Mouse (Mus musculus): ENCODE data around the gene Atp6v0c. TPM values are rescaled to one million over a fixed set of nuclear protein-coding genes. Genes with fewer than 3 reads are reported as not detected.

The Atp6v0c gene
- total RNA-seq, 1 experiment, result 129 TPM

DNA sequence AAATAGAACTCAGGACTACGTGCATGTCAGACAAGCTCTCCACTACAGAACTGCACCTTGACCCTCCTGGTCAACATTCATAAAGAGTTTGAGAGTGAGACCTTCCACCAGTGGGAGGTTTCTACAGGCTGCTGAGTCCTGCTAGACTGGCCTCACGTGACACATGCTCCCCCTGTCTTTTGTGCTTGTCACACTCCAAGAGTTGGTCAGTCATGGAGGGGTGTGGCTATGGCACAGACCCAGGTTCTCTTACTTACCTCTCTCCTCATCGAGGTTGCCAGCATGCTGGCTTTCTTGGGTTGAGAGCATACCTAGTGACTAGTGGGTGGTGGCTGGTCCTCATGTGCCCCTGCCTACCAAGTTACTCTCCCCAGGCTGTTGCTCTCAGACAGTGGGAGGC lies 15.0 kb downstream of the Atp6v0c start:
- in situ Hi-C loops (cut with MboI; ENCODE audit: low sequenced_read_pairs in 2 of 2, unreplicated experiment in 2 of 2), result no loop called here
- no peak for TF ChIP-seq CHD2 (IDR thresholded peaks at IDR 0.05; ENCODE audit: low read depth, low read length)
- no peak for TF ChIP-seq HCFC1 (IDR thresholded peaks at IDR 0.05; ENCODE audit: borderline replicate concordance, insufficient read depth, low read length)
- Histone ChIP-seq H3K4me3 (ENCODE audit: insufficient read depth in 1 of 2, low read depth in 1 of 2, low read length in 2 of 2, poor library complexity in 1 of 2, severe bottlenecking in 1 of 2) (no peak overlapping the region), H3K27ac (ENCODE audit: insufficient read depth, low read depth, low read length, poor library complexity, severe bottlenecking) (no peak overlapping the region), H3K9ac (ENCODE audit: insufficient read depth, low read depth, low read length, poor library complexity, severe bottlenecking) (no peak overlapping the region), H3K36me3 (ENCODE audit: control insufficient read depth, insufficient read depth, low read length, poor library complexity, severe bottlenecking) (peaks cover 22% of the 10 kb centered on the region; the same call in 1 of the 2 replicates), H3K4me1 (ENCODE audit: control insufficient read depth in 2 of 2, insufficient read depth in 2 of 2, low read length in 2 of 2, poor library complexity in 1 of 2) (peaks cover 2 to 12% of the 10 kb centered on the region in 2 experiments; a peak in 3 of 4 replicates), H3K9me3 (ENCODE audit: control insufficient read depth, insufficient read depth, low read depth, low read length) (no peaks in the 10 kb centered on the region)
- no peak for DNase-seq (ENCODE audit: low read depth, low spot score)

DNA sequence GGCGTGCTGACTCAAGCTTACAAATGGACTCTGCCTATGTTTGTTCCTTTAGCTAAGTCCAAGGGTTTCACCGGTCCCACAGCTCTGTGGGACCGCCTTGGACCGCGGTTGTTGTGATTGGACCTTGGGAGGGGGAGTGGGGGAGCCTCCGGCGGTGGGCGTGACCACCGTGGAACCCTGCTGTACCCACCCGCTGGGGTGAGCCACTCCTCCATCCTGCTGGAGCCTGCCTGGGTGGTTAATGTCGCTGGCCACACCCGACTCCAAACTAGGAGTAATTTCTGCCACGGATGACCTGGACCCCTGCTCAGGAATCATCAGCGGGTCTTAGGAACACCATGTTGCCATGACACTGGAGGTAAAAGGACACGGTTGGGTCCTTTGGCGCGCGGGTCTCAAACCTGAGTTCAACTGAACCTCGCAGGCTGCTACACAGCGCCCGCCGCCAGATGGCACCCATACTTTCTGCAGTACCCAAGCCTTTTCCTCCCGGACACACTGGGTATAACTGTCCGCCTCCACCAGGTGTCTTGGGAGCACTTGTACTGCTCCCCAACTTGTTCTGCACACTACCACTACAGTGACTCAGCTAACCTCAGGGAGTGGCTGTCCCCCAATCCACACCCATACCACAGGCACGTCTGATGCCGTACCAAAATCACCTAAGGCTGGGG lies 17.5 kb downstream of the Atp6v0c start:
- no peaks in the 10 kb centered on the region for H3K9me3 ChIP-seq (ENCODE audit: control insufficient read depth, insufficient read depth, low read depth, low read length)
- H3K9ac ChIP-seq (ENCODE audit: insufficient read depth, low read depth, low read length, poor library complexity, severe bottlenecking), result peak overlapping the region; percentile 13; the same call in 1 of the 2 replicates
- in situ Hi-C loops (cut with MboI; ENCODE audit: low sequenced_read_pairs in 2 of 2, unreplicated experiment in 2 of 2), result no loop called here
- TF ChIP-seq ZC3H11A (IDR thresholded peaks at IDR 0.05; ENCODE audit: borderline replicate concordance, low read depth, low read length) (peak; percentile 47; the same call in 1 of the 2 replicates), MAFK (IDR thresholded peaks at IDR 0.05; ENCODE audit: insufficient read depth, low read depth, low read length) (peak; percentile 74), CHD2 (IDR thresholded peaks at IDR 0.05; ENCODE audit: low read depth, low read length) (no peak), ZNF384 (IDR thresholded peaks at IDR 0.05; ENCODE audit: low read depth, low read length) (no peak), HCFC1 (IDR thresholded peaks at IDR 0.05; ENCODE audit: borderline replicate concordance, insufficient read depth, low read length) (no peak)
- H3K36me3 ChIP-seq (ENCODE audit: control insufficient read depth, insufficient read depth, low read length, poor library complexity, severe bottlenecking), result peaks cover 11% of the 10 kb centered on the region; the same call in 1 of the 2 replicates
- peak; percentile 86 for DNase-seq (ENCODE audit: low read depth, low spot score)
- peak overlapping the region; percentile 41 for H3K27ac ChIP-seq (ENCODE audit: insufficient read depth, low read depth, low read length, poor library complexity, severe bottlenecking)
- peak overlapping the region; percentile 34 to 57; a peak in 3 of 4 replicates for H3K4me3 ChIP-seq (ENCODE audit: insufficient read depth in 1 of 2, low read depth in 1 of 2, low read length in 2 of 2, poor library complexity in 1 of 2, severe bottlenecking in 1 of 2)
- H3K4me1 ChIP-seq (ENCODE audit: control insufficient read depth in 2 of 2, insufficient read depth in 2 of 2, low read length in 2 of 2, poor library complexity in 1 of 2), result peaks cover 2 to 8% of the 10 kb centered on the region in 2 experiments; a peak in 2 of 4 replicates

DNA sequence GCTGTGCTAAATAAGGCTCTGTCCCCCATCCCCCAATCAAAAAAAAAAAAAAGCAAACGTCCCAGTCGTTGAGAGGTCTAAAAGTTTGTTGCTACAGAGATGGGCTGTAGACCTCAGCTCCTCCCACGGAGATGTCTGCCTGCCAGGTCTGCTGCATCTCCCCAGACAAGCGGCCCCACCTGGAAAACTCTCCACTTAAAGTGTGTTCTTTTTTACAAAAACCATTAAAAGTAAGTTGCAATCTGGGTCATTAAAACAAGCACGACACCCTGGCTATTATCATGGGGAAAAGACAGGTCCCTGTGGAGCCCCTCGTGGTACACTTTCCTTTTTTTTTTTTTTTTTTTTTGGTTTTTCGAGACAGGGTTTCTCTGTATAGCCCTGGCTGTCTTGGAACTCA lies 18.1 kb downstream of the Atp6v0c start:
- Histone ChIP-seq H3K36me3 (ENCODE audit: control insufficient read depth, insufficient read depth, low read length, poor library complexity, severe bottlenecking) (peaks cover 9% of the 10 kb centered on the region; the same call in 1 of the 2 replicates), H3K27ac (ENCODE audit: insufficient read depth, low read depth, low read length, poor library complexity, severe bottlenecking) (peak overlapping the region; percentile 41; the same call in 1 of the 2 replicates), H3K9me3 (ENCODE audit: control insufficient read depth, insufficient read depth, low read depth, low read length) (no peaks in the 10 kb centered on the region), H3K4me1 (ENCODE audit: control insufficient read depth in 2 of 2, insufficient read depth in 2 of 2, low read length in 2 of 2, poor library complexity in 1 of 2) (peaks cover 2 to 8% of the 10 kb centered on the region in 2 experiments; a peak in 2 of 4 replicates), H3K4me3 (ENCODE audit: insufficient read depth in 1 of 2, low read depth in 1 of 2, low read length in 2 of 2, poor library complexity in 1 of 2, severe bottlenecking in 1 of 2) (peak overlapping the region; percentile 34 to 57; a peak in 3 of 4 replicates), H3K9ac (ENCODE audit: insufficient read depth, low read depth, low read length, poor library complexity, severe bottlenecking) (no peak overlapping the region)
- TF ChIP-seq HCFC1 (IDR thresholded peaks at IDR 0.05; ENCODE audit: borderline replicate concordance, insufficient read depth, low read length) (no peak), ZNF384 (IDR thresholded peaks at IDR 0.05; ENCODE audit: low read depth, low read length) (peak; percentile 82), MAFK (IDR thresholded peaks at IDR 0.05; ENCODE audit: insufficient read depth, low read depth, low read length) (no peak)
- in situ Hi-C loops (cut with MboI; ENCODE audit: low sequenced_read_pairs in 2 of 2, unreplicated experiment in 2 of 2), result no loop called here
- DNase-seq (ENCODE audit: low read depth, low spot score), result no peak

DNA sequence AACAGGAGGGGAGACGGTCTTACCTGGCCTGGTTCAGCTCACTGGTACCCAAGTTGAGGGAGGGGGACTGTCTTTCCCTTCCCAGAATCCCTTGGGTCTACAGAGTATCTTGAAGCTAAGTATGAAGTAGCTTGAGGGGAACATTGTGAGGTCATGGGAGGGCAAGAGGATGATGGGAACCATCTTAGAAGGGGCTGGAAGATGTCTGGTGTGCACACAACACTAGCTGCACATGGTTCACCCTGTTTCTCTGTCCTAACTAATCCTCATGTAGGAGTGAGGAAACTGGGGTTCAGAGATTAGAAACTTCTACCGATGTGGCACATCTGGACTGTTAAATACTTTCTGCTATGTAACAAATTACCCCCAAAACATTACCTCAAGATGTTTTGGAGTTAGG lies 18.7 kb downstream of the Atp6v0c start, which contains the start of gene Pdpk1:
Pdpk1 (minus strand) TSS at position 101 of the 400 bp plus-strand sequence.
- TF ChIP-seq CHD2 (IDR thresholded peaks at IDR 0.05; ENCODE audit: low read depth, low read length) (no peak), ZNF384 (IDR thresholded peaks at IDR 0.05; ENCODE audit: low read depth, low read length) (no peak), HCFC1 (IDR thresholded peaks at IDR 0.05; ENCODE audit: borderline replicate concordance, insufficient read depth, low read length) (no peak), MAFK (IDR thresholded peaks at IDR 0.05; ENCODE audit: insufficient read depth, low read depth, low read length) (no peak), ZC3H11A (IDR thresholded peaks at IDR 0.05; ENCODE audit: borderline replicate concordance, low read depth, low read length) (no peak)
- no peak for DNase-seq (ENCODE audit: low read depth, low spot score)
- peak within 1 kb of the TSS; percentile 34 to 57; a peak in 3 of 4 replicates for H3K4me3 ChIP-seq (ENCODE audit: insufficient read depth in 1 of 2, low read depth in 1 of 2, low read length in 2 of 2, poor library complexity in 1 of 2, severe bottlenecking in 1 of 2)
- H3K36me3 ChIP-seq (ENCODE audit: control insufficient read depth, insufficient read depth, low read length, poor library complexity, severe bottlenecking), result peaks cover 6% of the 10 kb centered on the region; the same call in 1 of the 2 replicates
- H3K4me1 ChIP-seq (ENCODE audit: control insufficient read depth in 2 of 2, insufficient read depth in 2 of 2, low read length in 2 of 2, poor library complexity in 1 of 2), result peaks cover 2 to 8% of the 10 kb centered on the region in 2 experiments; a peak in 2 of 4 replicates
- no peaks in the 10 kb centered on the region for H3K9me3 ChIP-seq (ENCODE audit: control insufficient read depth, insufficient read depth, low read depth, low read length)
- in situ Hi-C loops (cut with MboI; ENCODE audit: low sequenced_read_pairs in 2 of 2, unreplicated experiment in 2 of 2), result no loop called here
- peak within 1 kb of the TSS; percentile 41 for H3K27ac ChIP-seq (ENCODE audit: insufficient read depth, low read depth, low read length, poor library complexity, severe bottlenecking)
- no peak within 1 kb of the TSS for H3K9ac ChIP-seq (ENCODE audit: insufficient read depth, low read depth, low read length, poor library complexity, severe bottlenecking)

All from ES-E14 (cell line).